Mouse (Mus musculus): ENCODE data around the gene Phospho1.

DNA sequence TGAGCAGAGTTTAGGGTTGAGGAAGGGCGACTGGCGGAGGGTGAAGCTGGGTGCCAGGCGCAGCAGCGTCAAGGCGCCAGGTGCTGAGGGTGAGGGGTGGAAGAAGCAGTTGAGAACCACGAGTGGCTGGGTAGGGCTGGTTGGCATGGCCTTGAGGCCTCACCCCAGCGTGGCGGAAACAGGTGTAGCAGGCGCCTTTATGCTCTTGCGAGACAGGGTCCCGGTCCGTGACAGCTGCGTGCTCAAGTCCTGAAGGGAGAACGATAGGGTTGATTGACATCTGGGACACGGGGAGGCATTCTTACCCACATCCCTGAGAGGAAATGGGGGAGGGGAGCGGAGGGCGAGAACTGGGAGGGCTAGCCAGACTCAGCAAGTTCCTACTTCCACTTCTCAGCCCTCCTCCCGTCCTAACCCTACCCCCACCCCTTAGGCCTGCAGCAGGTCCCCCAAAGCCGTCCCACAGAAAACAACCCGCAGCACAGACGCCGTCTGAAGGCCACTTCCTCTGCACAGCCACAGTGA lies 9.9 kb downstream of the Phospho1 start:
- no peak; the same call in 1 of the 2 replicates for TF ChIP-seq POLR2A (IDR thresholded peaks at IDR 0.05; ENCODE audit: low read depth, low read length)
- TF ChIP-seq CTCF (IDR thresholded peaks at IDR 0.05; ENCODE audit: extremely low read depth, insufficient read depth, insufficient read length, insufficient replicate concordance), result no peak

Data from spleen, adult 2 months (tissue).